Mouse (Mus musculus) mature B cell (primary cell): ENCODE data around the gene Slc39a13.

Source experiments
- in situ Hi-C: fragments of 300-500 bp; cut with MboI; formaldehyde crosslinking; loops from 2 replicates; pipeline ENCODE4 v1.14.3; 2019

Slc39a13 gene

DNA sequence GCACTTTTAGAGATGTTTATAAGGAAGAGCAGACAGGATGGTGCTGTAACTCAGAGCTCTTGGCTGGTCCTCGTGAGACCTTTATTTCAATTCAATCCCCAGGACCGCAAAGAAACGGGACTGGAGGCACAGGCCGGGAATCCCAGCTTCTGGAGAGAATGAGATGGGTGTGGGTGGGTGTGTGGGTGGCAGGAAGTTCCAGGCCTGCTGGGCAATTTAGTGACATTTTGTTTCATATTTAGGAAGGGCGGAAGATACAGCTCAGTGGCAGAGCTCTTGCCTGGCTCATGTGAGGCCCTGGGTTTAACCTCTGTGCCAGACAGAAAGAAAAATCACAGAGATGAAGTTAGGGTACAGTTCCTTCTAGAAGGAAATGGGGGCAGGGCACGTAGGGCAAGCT is 20.0 kb upstream of the Slc39a13 start:
- in situ Hi-C loops: no loop called here

DNA sequence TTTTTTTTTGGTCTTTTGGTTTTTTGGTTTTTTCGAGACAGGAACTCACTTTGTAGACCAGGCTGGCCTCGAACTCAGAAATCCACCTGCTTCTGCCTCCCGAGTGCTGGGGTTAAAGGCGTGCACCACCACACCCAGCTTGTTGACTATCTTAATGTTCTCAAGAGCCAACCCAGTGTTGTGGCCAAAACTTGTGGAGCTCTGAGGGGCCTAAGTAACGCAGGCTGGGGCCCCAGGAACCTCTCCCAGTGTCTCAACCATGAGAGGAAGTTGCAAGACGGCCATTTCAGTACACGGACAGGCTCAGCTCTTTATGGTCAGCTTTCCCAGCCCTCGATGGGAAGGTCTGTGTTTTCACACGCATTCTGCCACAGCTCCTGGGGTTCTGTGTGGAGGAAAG is 18.8 kb upstream of the Slc39a13 start:
- in situ Hi-C loops: no loop called here

DNA sequence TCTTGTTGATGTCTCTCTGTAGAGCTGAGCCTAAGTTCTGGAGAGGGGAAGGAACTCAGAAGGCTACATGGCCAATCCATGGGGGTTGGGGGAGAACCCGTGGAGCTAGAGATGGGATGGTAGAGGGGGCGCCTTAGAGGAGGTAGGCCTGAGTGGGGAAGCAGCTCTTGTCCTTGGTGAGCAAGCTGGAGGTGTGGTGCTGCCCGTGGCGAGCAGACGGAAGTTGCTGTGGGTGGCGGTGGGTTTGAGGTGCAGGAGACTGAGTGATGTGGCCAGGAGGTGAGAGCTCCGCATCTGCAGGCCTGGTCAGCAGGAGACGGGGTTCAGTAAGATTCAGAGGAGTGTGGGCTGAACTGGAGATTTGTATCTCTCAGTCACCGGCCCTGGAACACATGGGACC is 17.2 kb upstream of the Slc39a13 start:
- in situ Hi-C loops: no loop called here

DNA sequence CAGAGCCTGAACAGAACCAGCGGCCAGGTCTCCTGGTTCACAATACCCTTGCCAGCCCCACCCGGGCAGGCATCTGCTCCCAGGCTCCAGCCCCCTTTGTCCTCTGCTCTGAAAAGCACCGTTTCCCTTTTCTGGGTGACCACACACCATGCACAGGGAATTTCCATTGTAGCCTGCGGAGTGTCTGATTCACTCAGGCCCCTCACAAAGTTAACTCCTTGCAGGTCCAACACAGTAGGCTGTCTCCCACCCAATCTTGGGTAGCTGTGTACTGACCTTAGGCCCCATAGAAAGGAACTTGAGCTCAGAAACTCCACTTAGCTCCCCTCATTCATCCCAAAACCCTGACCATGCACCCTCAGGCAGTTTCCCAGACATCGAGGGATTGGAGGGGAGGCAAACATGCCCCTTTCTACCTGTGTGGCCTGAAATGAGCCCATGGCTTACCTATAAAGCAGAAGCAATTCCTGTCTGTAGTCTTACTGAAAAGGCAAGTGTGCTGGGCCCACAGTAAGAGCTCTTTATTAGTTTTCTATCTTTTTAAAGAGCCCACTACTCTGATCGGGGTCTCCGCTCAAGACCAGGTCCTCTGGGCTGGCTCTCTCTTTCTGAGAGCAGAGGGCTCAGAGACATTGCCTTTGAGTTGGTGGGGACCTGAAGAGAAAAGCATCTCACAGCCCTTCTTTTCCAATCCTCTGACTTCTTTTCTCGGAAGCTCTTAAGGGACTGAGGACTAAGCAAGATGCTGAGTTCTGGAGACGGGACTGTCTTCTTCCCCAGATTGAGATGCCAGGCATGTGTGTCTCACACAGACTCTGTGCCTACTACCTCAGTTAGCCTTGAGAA is 16.4 kb upstream of the Slc39a13 start:
- in situ Hi-C loops: no loop called here

DNA sequence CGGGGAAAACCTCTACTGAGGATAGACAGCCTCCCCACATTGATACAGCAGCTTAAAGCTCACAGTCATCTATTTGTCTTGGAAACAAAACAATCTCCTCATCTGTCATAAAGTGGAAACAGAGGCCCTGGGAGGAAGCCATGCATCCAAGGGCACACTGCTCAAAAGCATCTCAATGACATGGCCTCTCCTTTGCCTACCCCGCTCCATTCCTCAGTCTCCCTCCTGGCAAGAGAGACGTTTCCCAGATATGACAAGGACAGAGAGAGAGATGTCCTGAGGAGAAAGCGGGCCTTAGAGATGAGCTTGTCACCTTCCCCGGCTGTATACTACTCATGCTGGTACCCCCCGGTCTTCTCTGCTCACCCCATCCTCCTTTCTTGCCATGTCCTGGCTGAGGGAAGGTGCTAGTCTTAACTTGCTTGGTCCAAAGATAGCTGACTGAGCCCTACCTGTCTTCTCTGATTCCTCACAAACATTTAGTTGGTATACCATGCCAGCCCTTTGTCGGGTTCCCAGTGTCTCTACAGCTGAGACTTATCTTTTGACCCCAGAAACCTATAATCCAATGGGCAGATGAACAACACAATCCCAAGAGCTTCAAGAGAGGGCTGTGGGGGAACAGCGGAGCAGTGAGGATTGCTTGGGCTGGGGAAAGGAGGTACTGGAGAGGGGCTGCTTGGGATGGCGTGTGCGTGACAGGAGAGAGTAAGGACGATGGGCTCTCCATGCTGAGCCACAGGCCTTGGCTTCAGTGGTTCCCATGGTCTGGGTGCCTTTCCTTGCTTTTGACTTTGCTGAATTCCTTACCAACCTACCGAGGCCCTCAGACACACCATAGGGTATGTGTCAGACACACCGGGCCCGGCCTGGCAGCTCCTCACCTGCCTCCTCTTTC is 15.5 kb upstream of the Slc39a13 start:
- in situ Hi-C loops: no loop called here

DNA sequence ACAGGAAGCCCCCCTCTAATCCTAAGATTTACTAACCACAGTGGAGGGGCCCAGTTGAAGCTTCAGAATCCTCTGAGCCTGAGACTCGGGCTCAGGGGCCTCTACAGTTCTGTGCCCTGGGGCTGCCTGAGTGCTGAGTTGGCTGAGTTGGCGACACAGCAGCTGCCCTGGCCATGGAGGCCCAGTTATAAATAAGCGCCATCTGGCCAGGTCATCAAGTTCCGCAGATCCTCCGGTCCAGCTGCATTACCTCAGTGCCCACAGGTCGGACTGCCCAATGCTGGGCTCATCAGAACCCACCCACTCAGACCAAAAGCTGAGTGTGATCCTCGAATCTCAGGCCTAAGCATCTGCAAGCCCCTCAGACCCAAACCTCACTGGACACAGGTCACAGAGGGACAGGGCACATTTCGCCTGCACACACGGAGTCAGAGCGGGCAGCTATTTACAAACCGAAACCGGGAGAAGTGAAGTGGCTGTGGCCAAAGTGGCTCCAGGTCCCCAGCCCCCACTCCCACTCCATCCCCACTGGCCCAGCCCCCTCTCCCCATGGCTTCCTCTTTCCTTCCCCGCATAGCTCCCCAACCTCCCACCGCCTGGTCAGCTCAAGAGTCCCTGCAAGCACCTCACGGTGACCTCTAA is 14.1 kb upstream of the Slc39a13 start:
- in situ Hi-C loops: no loop called here

DNA sequence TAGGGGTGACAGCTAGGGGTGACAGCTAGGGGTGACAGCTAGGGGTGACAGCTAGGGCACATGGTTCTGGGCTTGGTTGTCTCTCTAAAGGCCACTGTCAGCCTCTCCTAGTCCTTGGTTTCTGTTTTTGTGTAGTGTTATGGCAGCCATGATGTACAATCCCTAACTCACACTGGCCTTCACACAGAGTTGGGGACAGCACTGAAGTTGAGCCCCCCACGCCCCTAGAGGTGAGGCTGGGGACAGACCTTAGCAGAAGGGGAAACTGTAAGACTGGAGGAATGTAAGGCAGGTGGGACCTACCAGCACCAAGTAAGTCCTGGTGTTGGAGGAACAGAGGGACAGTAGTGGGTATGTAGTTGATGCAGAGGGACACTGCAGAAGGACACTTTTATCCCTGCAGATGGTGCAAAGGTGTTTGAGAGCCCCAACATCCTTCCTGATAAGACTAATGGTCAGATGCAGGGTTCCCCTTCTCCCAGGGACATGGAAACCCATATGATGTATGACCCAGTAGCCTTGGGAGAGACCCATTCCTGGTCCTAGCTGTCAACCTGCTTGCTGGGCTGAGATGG is 13.2 kb upstream of the Slc39a13 start:
- in situ Hi-C loops: no loop called here

DNA sequence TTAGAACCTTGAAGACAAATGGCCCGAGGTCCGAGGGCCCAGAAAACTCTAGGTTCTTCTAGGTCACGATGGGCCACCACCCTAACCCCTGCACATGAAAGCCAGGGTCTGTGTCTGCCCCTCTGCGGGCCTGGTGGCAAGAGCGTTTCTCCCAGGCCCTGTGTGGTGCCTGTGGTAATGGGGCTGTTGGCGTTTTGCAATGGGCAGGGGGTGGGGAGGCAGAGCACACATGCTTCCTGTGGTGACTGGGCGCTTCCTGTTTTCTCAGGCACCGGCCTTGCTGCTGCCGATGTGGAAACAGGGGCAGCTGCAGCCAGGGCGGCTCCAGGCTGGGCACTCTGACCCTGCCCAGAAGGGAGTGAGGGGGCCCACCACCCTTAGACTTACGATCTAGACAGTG is 12.6 kb upstream of the Slc39a13 start:
- in situ Hi-C loops: no loop called here

DNA sequence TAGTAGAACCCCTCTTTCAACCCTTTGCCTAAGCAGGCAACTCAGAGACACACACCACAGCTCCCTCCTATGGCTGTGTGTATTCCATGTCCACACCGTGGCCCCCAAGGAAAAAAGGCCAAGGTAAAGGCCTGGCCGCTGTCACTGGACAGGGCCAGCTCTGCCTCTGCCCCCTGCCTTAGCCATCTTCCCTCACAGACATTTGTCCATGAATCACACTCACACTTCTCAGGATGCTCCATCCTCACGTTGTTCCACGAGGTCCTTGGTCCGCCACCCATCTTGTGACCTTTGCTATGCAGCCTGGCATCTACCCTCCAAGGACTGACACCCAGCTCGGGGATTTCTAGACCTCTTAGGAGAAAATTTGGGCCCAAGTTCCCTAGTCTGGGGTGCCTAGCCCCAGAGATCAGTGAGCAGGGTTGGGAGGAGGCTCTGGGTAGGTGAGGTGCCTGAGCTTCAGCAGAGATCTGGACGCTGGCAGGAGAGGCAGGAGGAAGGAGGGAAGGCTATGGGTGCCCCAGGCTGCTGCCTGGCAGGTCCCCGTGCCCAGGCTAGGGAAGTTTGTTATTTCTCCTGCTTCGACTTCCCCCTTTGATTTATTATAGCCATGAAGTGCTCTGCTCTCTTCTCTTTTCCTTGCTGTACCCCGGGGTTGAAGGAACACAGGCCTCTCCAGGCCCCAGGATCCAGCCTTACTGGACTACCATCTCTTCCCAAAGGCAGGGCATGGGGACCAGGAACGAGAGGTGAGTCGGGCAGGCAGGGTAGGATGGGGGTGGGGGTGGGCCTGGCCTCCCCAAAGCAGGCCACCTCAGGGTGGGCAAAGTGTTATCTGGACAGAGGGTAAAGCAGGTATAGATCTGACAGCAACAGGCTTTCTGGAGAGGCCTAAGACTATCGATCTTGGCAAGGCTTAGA is 11.8 kb upstream of the Slc39a13 start, which contains the start of gene Spi1:
Gene Spi1, plus strand, starts transcription at position 616 of the 921 bp plus-strand sequence.
- in situ Hi-C loops: no loop called here

DNA sequence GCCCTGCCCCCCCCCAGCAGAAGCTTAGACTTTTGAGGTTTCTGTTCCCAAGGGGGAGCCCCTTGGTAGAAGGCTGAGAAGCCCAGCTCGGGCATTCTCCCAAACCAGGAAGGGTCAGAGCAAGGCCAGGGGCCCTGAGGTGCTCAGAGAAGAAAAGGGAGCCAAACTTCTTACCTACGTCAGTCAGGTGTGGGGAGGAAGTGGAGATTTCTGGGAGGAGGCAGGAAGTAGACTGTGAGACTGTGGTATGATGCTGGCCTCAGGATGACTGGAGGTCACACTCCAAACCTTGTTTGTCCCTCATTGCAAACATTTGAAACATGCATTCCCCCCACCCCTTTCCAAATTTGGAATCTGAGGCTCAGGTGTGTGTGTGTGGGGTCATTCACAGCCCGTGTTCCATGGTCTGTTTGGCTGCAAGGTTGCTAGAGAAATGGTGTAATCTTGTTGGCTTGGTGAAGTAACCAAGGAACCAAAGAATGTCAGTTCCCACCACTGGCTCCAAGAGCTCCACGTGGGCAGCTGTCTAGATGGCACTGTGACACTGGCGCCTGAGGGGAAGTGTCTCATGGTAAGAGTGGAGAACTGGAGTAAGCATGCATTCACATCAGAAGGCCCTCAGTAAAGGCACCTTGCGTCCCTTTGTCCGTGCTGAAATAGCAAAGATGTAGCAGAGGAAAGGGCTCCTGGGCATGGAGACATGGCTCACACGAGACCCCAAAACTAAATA is 10.7 kb upstream of the Slc39a13 start:
- in situ Hi-C loops: no loop called here

DNA sequence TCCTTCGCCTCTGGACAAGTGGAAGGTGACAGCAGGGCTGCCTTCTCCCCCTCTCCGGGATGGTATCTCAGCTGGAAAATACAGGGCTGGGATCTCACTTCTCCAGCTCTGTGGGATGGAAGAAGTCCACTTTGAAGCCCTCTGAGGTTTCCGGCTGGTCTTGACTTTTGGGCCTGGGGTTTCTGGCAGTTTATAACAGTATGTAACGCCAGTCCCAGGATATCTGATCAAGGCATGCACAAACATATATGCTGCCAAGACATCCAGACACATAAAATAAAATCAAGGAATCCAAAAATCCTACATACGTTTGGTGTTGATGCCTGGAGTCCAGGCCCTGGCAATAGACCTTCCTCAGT is 8.8 kb upstream of the Slc39a13 start:
- in situ Hi-C loops: no loop called here

DNA sequence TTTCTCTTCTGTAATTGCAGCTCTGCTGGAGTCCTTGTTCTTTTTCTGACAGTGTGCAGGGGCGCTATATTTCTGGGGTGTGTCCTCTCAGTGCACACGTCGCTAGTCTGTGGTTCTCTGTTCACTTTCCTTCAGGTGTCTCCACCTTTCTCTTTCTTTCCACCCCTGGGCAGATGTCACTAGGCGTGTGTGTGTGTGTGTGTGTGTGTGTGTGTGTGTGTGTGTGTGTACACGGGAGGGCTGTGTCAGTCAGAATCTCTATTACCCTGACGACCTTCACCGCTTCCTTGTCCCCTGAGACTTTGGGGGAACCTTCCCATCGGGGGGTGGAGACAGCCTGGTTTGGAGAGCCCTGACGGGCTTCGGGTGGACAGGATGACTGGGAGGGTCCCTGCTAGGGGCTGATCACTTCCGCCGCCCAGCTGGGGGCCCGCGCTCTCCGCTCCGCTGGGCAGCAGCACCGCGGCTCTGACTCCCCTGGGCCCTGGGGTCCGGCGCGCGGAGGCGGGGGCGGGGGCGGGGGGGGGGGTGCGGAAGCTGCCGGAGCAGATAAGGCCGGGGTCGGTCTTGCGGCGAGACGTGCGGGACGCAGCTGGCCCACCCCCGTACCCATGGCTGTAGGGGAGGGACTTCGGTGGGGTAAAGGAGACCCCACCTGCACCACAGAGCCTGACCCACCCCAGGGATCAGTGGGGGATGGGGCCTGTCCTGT is 8.3 kb upstream of the Slc39a13 start:
- in situ Hi-C loops: no loop called here

DNA sequence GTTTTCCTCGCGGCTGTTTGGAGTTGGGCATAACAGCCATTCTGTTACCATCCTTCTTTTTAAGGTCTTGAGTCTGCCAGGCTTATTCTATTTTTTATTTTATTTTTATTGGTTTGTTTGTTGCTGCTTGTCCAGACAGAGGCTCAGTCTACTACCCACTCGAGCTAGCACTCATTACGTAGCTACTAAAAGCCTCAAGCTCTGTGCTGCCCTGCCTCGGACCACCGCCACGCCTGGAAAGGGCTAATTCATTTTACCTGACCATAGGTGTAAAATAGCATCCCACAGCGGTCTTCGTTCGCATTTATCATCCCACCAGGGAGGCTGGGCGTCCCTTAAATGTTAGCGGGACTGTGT is 7.7 kb upstream of the Slc39a13 start:
- in situ Hi-C loops: no loop called here

DNA sequence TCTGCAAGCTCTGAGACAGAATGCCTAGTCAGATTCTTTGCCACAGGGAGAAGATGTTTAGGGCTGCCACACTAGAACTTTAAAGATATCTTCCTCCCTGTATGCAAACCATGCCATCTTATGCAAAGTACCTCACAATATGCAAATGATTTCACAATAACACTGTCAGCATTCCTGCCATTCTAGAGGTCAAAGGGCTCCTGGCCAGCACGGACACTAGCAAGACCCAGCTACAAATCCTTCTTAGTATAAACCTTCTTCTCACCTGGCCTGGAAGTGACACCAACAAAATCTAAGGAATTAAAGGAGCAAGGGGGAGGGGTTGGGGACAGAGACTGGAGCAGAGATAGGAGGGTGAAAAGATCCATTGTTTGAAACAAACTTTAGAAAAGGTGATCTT is 1.9 kb upstream of the Slc39a13 start:
- in situ Hi-C loops: loop anchor here (5.0 kb wide), 1 partner anchor 35 kb away; no protein-coding TSS in a partner anchor

DNA sequence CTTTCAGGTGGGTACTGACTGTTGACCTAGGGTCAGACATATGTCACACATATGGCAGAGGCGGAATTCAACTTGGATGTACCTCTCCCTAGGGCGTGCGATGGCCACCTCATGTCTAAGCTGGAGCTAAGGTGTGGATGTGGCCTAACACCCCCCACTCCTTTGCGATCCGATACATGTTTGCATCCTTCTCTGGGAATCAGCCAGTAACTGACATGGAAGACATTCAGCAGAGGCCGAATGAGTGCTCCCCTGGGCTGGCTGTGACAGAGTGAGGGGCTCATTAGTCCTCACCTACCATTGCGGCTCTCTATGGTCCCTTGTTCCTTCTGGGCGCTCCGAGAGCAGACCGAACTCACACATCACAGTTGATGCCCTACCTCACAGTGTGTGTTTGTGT is 842 bp upstream of the Slc39a13 start:
- in situ Hi-C loops: loop anchor here (5.0 kb wide), 1 partner anchor 36 kb away; no protein-coding TSS in a partner anchor

DNA sequence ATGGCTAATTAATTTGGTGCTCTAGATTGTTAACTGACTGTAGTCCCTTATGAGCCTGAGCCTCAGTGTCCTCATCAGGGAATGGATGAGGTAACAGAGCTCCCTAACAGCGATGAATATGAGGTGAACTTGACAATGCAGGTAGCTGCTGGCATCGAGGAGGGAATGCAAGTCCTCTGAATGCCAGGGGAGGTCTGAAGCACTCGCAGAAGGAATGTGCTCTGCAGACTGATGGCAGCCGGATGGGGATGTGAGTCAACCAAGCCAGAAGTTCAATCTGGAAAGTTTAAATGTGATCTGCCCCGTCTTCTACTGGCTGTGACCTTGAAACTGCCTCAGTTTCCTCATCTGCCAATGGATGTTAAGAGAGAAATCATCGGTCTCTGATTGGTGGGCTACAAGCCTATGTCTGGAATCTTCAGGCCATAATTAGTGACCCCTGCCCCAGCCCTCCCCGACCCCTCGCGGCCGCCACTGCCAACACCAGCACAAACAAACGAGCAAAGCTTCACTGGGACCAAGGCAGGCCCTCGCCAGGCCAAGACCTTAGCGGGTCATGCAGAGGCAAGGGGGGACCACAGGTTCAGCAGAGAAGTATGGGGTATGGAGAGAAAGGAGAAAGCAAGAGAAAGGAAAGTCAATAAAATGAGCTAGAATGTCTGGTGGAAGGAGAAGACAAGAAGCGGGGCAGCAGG is 764 bp downstream of the Slc39a13 start:
- in situ Hi-C loops: no loop called here

DNA sequence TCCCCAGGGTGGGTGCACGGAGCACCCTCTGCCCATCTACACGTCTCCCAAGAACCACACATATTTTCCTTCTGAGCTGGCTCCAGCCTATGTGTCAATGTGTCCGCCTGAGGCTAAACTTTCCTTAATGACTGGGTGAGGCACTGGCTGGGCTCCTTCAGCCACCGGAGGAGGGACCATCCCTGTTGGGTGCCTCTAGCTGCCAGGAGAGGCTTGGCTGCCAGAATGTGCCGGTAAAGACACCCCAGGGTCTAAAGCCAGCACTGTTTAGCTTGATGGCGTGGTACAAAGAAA is 1.4 kb downstream of the Slc39a13 start:
- in situ Hi-C loops: no loop called here

DNA sequence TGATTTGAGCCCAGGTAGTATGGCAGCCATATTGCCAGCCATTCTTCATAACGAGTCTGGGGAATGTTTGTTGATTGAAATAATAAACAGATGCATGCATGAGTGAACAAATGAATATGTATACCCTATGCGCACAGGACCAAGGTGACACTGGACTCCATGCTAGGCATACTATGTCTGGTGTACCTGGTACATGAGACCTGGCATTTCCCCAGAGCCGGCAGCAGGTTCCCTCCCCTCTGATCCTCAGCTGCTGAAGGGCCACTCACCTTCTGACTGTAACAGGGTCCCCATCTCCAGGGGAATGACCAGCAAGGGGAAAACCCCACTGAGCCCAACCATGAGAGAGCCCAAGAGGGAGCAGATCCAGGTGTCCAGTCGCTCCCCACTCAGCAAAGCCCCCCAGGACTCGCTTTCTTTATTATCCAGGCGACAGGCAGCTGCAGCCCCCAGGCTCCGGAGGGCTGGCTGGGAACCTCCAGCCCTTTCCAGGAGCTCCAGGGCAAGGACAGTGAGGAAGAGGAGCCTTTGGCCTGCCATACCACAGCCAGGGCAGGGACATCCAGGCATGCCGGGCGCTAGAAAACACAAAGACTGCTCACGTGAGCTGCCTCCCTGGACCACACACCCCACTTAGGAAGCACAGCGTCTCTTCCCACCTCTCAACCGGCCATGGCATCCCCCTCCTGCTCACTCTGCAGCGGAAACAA is 1.9 kb downstream of the Slc39a13 start:
- in situ Hi-C loops: no loop called here

DNA sequence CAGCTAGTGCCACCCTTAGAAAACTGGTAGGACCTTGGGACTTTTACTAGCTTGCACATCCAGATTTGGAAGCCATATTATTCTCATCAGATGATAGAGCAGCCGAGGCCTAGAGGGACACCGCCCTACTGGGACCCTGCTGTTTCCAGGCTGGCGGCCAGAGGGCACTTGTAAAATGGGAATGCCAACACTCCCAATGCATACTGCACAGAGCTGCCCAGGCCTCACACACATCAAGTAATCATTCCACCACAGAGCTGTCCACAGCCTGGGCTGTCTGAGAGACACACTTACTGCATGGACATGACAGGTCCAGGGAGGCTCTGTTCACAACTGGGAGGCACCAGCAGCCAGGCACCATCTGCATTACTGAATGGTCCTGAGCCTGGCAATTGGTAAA is 3.8 kb downstream of the Slc39a13 start:
- in situ Hi-C loops: no loop called here
